Mouse (Mus musculus) neutrophil, adult 5-6 weeks (primary cell): ENCODE measurements around the gene Zfp809. TPM values are rescaled to one million over a fixed set of nuclear protein-coding genes. Genes with fewer than 3 reads are reported as not detected.

Experiments
- ATAC-seq: fragments of 151-379, 151-347 bp; 2 replicates; pipeline ENCODE4 v1.8.0; 2017; ENCODE audit warnings: mild to moderate bottlenecking, moderate TSS enrichment; ENCODE audit not compliant: insufficient number of reproducible peaks, poor library complexity, low FRiP score, severe bottlenecking; ENCODE audit errors: extremely low read depth
- total RNA-seq: library from RNA; stranded (forward); fragments of 200-1000 nt; gene quantifications from 2 replicates; pipeline ENCODE4 v1.2.3, GENCODE M21; 2017

The Zfp809 gene
- total RNA-seq, 1 experiment from 2014 or later, result 49.2 TPM

DNA sequence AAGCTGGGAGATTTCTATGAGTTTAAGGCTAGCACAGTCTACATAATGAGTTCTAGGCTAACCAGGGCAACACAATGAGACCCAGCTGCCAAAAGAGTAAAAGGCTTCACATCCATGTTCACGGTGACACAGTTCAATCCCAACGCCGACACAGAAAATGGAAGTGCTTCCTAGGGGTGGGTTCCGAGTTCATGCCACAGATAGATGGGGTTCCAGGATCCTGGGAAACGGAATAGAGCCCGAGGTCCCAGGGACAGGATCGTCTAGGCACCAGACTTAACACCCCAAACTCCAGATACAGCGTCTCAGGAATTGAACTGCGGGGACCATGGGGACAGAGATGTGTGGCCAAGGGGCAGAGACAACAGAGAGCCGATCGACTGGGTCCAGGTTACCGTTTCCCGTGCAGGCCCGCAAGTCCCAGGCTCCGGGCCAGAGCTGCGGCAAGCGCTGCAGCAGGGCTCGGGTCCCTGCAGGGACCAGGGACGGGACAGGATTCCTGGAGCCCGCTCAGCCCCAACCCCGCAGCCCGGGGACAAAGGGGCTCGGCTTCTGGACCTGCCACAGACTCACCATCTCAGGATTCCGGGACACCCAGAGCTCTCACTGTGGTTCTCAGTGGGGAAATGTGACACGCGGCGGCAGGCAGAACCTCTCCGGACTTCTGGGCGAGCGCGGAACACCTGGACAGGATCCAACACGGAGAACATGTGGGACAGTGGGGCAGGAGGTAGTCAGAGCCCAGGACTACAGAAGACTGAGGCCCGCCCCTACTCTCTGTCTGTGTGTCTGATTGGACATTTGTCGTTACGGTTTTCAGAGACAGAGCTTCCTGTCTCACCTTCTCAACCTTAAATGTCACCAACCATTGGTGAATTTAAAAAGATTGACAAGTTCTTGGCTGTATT lies 33.9 kb downstream of the Zfp809 start, which contains the start of gene Zfp599:
Gene Zfp599 (minus strand): TSS at position 712 of the 908 bp plus-strand sequence.
- ATAC-seq, result peak; percentile 88

DNA sequence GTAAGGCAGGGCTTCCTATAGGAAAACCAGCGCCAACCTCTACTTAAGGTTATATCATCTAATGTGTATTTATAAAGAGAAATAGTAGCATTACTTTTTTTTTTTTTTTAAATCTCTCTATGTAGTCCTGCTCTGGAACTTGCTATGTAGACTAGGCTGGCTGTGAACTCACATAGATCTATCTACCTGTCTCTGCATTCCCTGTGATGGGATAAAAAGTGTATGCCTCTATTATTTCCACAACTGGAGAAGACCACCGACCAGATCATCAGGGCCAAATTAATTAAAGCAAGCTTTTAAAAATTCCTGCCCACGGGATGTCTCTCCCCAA lies 34.5 kb downstream of the Zfp809 start:
- ATAC-seq, result no peak

DNA sequence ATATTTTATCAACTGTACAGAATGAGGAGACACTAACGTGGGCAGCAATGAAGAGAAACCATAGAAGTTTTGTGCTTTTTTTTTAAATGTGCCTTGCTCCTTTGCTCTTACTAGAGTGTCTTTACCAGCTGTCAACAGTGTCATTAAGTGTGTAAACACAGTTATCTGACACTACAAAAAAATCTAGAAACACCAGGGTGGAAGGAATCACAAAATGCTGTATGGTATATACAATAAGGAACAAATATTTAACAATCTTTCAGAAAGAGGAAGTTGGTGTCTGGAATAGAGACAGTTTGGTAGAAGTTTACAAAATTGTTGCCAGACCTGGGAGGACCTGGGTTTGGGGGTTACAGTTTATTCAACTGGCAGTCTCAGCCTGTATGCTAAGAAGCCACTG lies 36.1 kb downstream of the Zfp809 start:
- no peak for ATAC-seq

DNA sequence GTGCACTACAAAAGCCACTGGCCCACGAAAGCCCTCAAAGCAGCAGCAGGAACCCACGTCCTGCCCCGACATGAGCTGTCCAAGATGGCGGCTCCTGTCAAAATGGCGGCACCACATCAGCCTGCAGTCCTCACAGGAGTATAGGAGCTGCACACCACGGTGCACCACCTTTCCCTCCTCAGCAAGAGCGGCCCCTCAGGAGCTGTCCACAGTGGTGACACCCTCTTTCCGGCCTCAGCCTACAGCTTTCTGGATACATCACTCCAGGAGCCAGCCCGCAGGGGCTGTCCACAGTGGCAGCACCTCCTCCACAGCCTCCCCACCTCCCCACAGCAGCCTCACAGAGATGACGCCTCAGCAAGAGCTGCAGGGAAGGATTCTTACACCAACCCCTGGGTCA lies 37.1 kb downstream of the Zfp809 start:
- ATAC-seq, result no peak

DNA sequence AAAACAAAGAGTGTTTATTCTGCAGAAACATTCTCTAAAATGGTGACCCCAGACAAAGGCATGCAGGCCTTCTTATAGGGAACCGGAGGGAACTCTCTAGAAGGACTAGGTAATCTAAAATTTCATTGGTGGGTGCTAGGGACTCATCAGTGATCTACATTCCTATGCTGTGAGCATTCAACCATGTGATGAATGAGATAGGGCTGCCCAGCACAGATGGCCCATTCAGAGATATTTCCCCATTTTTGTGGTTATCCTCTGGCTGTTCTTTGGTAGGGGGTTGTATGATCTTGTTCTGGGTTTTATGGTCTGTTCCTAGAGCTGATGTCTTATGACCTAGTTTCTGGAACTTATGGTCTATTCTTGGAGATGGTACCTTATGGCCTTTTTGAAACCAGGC lies 43.4 kb downstream of the Zfp809 start:
- ATAC-seq, result no peak

DNA sequence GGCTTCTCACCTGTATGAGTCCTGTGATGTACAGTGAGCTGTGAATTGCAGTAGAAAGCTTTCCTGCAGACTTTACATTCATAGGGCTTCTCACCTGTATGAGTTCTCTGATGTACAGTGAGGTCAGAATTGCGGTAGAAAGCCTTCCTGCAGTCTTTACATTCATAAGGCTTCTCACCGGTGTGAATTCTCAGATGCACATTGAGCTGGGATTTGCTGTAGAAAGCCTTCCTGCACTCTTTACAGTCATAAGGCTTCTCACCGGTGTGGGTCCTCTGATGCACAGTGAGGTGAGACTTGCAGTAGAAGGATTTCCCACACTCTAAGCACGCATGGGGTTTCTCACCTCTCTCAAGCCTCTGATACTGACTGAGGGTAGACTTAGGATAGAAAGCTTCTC lies 53.2 kb downstream of the Zfp809 start:
- ATAC-seq, result no peak

Other genes starting within 250 kb of the Zfp809 start
- gene Rgl3, start 236.3 kb upstream of the Zfp809 start, total RNA-seq, result not detected in 2 replicates
- gene Ccdc151, start 223.1 kb upstream of the Zfp809 start, total RNA-seq, result 0.49 TPM in 1 of 2 replicates, not detected in the other
- gene Prkcsh, start 222.9 kb upstream of the Zfp809 start, total RNA-seq, result 37.1 and 40.3 TPM in 2 replicates
- gene Elavl3, start 173.7 kb upstream of the Zfp809 start, total RNA-seq, result not detected in 2 replicates
- gene Gm49318, start 154.5 kb upstream of the Zfp809 start, total RNA-seq, result not detected in 2 replicates
- 13.5 and 18.5 TPM in 2 replicates for gene Zfp653, start 154.3 kb upstream of the Zfp809 start, total RNA-seq
- gene Ecsit, start 140.3 kb upstream of the Zfp809 start, total RNA-seq, result 10.1 and 14.0 TPM in 2 replicates
- gene Cnn1, start 126.5 kb upstream of the Zfp809 start, total RNA-seq, result not detected in 2 replicates
- 27.4 and 27.9 TPM in 2 replicates for gene Elof1, start 108.5 kb upstream of the Zfp809 start, total RNA-seq
- gene Acp5, start 90.0 kb upstream of the Zfp809 start, total RNA-seq, result 70.6 and 71.3 TPM in 2 replicates
- 13.0 and 16.6 TPM in 2 replicates for gene Pigyl, start 68.9 kb upstream of the Zfp809 start, total RNA-seq
- gene Zfp872, start 37.6 kb upstream of the Zfp809 start, total RNA-seq, result not detected in 2 replicates
- 1.6 and 1.7 TPM in 2 replicates for gene Zfp599, start 34.2 kb downstream of the Zfp809 start, total RNA-seq
- gene Zfp810, start 81.9 kb downstream of the Zfp809 start, total RNA-seq, result 13.9 and 20.4 TPM in 2 replicates
- 2.2 and 5.0 TPM in 2 replicates for gene Anln, start 163.5 kb downstream of the Zfp809 start, total RNA-seq
- 11.0 and 15.4 TPM in 2 replicates for gene 9530077C05Rik, start 185.8 kb downstream of the Zfp809 start, total RNA-seq
- gene Gm17545, start 228.6 kb downstream of the Zfp809 start, total RNA-seq, result not detected in 2 replicates
- gene Rp9, start 244.0 kb downstream of the Zfp809 start, total RNA-seq, result 180 and 214 TPM in 2 replicates